Mouse (Mus musculus) heart, postnatal 36 days (tissue): Measurements from ENCODE around the gene Ccdc85c. TPM values are rescaled to one million over a fixed set of nuclear protein-coding genes. Genes with fewer than 3 reads are reported as not detected.

ENCODE experiments used
- DNase-seq, 2 experiments: peaks; one replicate each; pipeline ENCODE4 v3.0.0; 2021 to 2022
- intact Hi-C: fragments of 180-260 bp; cut with DNase I; formaldehyde crosslinking; loops from one replicate; pipeline ENCODE4 v1.15.1; 2025
- total RNA-seq, 2 experiments: library from RNA; stranded (reverse); gene quantifications; 2 replicates each; pipeline ENCODE4 v1.2.3; 2021

Ccdc85c gene
- total RNA-seq, 2 experiments from 2014 or later = 33.6 to 38.9 TPM

DNA sequence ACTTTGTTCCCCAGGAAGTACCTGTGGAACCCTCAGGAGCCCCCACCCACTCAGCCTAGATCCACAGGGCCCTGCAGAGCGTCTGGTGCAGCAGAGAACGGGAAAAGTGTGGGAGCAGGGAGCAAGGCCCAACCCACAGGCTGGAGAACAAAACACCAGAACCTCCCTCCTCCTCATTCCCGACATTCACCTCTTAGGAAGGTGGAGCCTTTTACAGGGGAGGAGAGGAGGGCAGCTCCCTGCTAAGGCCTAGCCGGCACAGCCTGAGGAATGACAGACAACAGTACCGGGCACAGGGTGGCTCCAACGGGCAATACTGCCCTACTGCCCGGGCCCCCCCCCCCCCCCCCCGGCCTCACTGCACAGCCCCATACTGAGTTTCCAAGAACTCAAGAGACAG is 51.9 kb downstream of the Ccdc85c start:
- no peak for DNase-seq
- intact Hi-C loops = no loop called here

DNA sequence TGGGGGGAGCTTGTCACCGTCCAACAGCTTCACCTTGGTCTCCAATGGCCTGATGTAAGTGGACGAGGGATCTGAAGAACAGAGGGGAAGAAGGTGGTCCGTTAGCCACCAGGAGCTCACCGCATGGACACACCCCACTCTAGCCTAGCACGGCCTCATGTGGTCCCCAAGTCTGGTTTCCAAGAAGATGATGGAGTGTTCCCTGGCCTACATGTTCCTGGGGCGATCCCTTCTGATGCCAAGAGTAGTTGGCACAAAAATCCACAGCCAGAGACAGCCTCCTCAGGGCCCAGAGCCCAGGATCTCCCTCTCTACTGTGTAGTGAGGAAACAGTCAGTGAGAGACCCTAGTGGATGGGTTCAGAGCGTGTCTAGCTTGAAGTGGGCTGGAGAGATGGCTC is 53.5 kb downstream of the Ccdc85c start:
- no peak for DNase-seq
- intact Hi-C loops = no loop called here

DNA sequence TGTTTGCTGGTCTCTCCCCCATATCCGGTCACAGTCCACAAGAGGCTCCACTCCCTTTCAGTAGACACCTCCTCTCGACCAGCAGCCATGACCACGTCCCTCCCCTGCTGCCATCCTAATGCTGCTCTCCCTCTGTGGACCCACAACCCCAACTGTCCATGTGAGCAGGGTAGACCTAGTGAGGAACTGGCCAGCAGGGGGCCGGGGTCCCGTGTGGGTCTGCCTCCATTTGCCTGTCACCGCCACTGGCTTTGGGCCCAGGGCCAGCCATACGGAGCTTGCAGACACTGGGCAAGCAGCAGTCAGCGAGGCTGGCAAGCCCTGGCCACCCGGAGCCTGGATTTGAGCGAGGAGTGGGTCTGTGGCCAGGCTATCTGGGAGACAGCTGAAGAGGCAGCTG is 54.0 kb downstream of the Ccdc85c start:
- intact Hi-C loops = no loop called here
- no peak for DNase-seq

DNA sequence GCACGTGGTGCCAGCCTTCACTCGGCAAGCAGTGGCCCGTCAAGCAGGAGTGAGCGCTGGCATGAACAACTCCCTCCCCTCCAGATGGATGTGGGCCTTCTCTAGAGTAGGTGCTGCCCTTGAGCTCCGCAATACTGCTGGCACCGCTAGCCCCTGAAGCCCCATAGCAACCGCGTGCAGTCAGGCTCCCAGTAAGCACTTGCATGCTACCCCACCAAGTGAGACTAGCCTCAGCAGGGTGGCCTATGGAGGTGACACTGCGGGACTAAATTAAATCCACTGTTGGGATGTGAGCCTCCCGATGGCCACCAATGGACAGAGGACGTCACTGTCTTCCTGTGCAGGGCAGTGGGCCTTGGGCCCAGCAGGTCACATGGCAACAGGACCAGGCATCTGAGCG is 54.6 kb downstream of the Ccdc85c start:
- no peak for DNase-seq
- intact Hi-C loops = no loop called here

DNA sequence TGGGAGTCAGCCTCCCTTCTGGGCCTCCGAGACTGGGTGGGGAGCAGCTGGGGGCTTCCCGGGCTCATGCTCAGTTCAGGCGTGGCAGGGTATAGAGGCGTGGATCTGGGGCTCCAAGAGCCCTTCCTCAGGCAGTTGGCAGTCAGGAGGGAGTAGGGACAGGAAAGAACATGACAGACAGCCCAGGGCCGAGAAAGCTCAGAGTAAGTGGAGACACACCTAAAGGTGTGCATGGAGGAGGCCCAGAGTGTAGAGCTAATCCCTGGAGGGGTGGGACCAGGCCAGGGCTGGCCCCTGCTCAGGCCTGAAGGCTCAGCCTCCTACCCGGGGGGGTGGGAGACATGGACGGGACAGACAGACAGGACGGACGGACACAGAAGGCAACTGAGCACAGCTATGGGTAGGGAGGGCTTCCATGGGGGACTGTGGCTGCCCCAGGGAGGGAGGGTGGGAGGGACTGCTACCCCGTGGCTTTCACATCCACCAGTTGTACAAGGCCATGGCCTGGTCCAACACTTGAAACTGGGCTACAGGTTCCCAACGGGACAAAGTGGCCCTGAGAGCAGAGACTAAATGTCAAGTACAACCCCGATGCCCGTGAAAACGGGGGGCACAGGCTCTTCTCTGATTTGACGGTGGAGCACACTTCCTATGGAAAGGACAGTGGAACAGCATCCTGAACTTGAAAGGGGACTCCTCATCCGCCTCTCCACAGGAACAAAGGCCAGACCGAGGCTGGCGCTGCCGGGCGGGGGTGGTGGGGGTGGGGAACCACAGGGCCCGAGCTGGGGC is 55.2 kb downstream of the Ccdc85c start:
- intact Hi-C loops = no loop called here
- no peak for DNase-seq

DNA sequence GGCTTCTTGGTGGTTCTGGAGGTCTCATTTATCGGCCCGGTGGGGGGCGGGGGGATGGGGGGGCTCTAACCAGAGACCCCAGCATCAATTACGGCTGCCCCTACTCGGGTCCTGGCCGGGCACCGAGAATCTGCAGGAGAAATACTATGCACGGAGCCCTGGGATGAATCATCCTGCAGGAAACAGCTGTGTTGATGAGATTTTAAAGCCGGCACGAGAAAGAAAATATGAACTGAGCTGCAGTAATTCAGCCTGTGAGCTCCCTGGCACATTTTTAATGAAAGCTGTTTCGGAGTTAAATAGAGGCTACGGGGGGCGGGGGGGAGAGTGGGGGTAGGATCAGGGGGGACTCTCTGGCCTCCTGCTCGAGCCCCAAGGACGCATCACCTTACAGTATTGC is 56.1 kb downstream of the Ccdc85c start:
- intact Hi-C loops = no loop called here
- no peak for DNase-seq

DNA sequence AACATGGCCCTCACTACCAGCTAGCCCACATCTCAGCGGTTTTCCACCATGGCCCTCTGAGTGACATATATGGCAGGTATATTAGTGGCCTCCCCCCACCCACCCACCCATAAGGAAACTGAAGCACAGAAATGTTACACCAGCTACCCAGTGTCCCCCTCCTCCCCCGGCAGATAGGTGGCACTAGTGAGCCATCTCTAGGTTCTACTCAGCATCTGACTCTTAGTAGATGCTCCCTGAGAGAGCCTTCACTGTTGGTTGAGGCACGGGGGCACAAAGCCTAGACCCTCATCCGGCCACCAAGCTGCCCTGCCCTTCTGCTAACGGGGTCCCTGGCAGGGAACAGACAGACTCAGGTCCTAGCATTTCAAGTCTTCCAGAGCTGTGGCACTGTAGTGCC is 57.7 kb downstream of the Ccdc85c start:
- peak; percentile 59 to 71 for DNase-seq

DNA sequence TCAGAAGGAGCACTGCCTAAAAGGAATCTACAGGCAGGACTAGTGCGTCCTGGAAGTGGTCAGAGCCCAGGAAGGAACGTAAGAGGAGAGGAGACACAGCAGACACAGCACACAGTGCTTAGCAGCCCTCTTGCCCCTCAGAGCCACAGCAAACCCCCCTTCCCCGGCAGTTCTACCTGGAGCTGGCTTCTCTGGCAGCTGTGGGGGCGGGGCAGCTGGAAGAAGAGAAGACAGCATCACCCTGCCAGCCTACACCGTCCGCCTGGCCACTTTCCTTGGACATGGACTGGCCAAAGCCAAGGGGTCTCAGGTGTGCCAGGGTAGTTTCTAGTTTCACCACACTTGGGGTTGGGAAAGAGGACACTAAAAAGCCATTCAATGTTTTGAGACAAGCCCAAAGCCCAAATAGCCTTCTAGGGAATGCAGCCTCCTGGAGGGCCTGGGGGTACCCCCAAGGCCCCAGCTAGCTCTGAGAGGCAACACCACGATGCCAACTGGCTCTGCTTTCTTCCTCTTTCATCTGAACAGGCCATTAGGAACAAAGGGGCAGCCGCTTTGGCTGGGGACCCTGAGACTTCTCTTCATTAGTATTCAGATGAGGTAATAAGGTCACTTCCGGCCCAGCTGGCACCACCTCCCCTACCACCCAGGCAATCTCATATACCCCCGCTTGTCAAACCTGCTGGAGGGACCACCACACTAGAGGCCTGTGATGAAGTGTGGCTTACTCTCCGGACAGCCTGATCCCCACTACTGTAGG is 58.4 kb downstream of the Ccdc85c start:
- no peak for DNase-seq
- intact Hi-C loops = loop anchor here (1.0 kb wide), 1 partner anchor 76 kb away; no protein-coding TSS in a partner anchor

More for the DNA sequence above, 57.7 kb downstream of the Ccdc85c start:
- intact Hi-C loops = loop anchor here (1.0 kb wide), 1 partner anchor 75 kb away; no protein-coding TSS in a partner anchor

DNA sequence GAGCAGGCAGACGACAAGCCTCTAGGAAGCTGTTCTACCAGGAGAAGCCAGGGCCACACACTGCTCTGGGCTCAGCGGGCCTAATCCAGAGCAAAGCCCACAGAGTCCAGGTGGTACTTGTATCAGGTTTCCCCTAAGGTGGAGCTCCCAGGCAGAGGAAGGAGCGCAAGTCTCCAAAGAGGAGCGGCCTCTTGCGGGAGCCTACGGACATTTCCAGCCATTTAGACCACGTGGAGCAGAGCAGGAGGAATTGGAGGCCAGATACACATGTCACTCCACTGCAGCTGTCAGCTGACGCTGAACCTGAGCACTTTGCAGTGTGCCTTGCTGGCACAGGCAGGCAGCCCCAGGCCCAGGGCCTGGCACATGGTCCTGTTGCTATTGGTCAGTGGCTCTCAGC is 60.1 kb downstream of the Ccdc85c start:
- intact Hi-C loops = no loop called here
- no peak for DNase-seq

DNA sequence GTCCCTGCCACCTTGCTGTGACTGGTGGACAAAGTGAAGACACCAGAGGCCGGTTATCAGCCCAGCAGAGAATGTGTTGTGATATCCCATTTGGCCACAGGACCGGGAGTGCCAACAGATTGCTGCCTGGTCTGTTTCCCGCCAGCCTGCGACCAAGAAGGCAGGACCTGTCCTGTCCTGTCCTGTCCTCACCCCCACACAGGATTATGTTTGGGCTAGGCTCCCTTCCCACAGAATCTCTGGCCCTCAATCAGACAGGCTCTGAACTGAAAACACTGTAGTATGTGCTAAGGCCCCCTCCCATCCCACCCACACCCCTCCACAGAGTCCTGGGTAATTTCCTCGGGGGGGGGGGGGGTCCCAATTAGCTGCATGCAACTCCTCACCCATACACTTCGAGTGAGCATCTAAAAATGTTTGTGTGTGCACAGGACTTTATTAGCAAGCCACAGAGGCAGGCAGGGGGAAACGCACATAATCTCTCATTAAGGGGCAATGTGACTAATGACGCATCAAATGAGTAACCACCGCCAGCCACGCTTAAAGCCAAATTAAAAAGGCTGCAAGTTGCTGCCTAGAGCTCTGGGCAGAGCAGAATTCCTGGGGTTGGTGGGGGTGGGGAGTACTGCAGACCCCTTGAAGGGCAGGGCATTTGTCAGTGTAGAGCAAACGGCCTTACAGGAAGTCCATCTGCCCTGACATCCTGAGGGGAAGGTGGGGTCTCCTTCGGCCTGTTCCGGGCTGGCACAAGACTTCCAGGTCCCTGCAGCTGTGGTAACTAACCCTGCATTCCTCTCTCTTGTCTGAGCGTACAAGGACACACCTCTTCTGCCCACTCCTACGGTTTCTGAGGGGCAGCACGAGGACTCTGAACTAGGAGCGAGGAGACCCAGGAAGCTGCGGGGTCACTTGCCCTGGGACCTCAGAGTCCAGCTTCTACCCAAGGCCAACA is 61.9 kb downstream of the Ccdc85c start:
- DNase-seq = no peak
- intact Hi-C loops = loop anchor here (5.0 kb wide), 1 partner anchor 209 kb away; no protein-coding TSS in a partner anchor

DNA sequence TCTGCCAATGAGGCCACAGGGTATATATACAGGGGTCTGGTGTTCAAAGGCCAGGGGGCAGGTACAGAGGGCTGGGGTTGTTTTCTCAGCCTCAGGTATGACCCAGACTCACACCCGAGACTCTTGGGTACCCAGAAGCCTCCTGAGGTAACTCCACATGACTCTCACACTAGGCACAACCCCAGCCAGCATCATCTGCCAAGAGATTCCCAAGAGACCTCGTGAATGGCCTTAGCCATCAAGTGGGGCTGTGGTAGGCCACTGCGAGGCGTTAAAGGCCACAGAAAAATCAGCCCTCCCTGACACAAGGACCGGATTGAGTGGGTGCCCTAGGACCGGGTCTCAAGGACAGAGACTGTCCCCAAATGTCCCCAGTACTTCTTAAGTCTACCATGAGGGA is 62.7 kb downstream of the Ccdc85c start:
- intact Hi-C loops = loop anchor here (5.0 kb wide), 1 partner anchor 210 kb away; no protein-coding TSS in a partner anchor
- DNase-seq = no peak

DNA sequence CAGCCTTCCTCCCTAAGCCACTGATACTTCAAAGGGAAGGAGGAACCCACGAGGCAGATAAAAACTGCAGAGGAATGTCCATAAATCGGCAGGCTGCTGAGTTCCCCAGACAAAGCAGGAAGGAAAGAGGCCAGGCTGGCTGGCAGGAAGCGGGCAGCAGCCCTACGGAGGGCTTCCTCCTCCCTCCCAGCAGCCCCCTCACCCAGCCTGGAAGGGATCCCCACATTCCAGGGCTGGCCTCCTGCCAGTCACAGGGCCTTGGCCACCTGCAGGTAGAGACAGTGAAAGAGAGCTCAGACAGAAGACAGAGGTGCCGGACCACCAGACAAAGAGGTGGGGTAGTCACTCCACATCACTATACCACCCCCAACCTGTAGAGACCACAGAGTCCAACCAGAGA is 63.2 kb downstream of the Ccdc85c start:
- intact Hi-C loops = loop anchor here (5.0 kb wide), 1 partner anchor 210 kb away; no protein-coding TSS in a partner anchor
- no peak for DNase-seq

DNA sequence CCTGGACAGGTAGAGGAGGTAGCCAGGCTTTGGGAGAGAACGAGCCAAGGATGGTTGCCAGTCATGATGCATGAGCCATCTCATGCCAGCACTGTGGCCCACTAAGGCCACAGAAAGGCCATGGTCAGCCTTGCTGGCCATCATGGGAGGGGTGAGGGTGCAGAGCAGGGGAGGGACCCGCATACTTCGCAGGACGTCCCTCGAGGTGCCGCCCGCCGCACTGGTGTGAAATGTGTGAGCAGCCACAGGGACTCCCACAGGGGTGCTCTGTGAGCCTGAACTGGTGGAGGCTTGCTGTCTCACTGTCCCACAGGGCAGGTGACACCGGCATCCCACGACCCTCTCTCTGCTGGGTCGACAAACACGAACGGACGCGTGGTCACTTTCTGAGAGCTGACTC is 64.6 kb downstream of the Ccdc85c start:
- DNase-seq = no peak
- intact Hi-C loops = loop anchor here (5.0 kb wide), 1 partner anchor 212 kb away; no protein-coding TSS in a partner anchor

DNA sequence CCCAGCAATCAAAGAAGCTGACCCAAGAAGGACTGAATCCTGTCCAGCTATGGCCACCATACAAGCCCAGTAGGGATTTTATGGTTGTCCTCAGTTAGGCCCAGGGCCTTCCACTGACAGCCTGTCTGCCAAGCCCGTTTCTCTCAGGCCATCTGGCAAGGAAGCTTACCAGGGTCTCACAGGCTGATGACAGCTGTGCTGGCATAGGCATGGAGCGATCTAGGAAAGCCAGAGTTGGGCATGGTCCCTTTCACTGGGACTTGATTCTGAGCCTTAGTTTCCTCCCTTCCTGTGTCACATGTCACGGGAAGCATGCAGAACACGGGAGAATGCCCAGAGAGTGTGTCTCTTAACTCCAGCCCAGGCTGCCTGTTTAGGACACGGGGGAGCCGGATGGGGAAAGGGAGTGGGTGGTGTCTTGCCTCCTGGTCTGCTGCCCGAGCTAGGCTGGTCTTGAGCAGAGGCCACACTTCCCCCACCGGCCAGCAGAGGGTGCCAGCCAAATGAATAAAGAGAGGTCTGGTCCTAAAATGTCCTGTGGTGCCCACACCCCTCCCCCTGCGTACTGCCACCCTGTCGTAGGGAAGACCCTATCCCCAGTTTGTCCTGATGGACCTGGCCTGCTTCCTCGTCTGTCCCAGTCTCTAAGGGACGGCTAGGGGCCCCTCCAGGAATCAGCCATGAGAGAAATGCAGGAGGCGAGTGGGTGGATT is 66.3 kb downstream of the Ccdc85c start:
- DNase-seq = peak; percentile 80 to 81
- intact Hi-C loops = loop anchor here (1.0 to 5.0 kb wide), 3 partner anchors 84 to 303 kb away; no protein-coding TSS in a partner anchor

DNA sequence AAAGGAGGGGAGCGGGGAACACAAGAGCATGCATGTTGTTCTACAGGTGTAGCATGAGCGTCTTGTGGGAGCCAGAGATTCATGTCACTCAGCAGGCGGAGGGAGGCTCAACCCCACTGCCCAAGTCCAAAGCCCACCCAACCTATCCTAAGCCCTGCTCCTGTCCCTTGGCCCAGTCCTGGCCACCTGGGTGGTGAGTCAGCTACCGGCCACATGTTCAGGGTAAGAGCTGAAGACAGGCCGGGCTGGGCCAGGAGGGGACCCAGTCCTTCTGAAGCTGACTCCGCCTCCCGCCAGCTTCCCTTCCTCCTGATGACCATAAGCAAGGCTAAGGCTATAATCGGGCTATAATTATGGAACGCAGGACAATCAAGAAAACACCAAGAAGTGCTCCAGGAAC is 67.0 kb downstream of the Ccdc85c start:
- intact Hi-C loops = loop anchor here (5.0 kb wide), 2 partner anchors 284 to 304 kb away; no protein-coding TSS in a partner anchor
- DNase-seq = no peak

DNA sequence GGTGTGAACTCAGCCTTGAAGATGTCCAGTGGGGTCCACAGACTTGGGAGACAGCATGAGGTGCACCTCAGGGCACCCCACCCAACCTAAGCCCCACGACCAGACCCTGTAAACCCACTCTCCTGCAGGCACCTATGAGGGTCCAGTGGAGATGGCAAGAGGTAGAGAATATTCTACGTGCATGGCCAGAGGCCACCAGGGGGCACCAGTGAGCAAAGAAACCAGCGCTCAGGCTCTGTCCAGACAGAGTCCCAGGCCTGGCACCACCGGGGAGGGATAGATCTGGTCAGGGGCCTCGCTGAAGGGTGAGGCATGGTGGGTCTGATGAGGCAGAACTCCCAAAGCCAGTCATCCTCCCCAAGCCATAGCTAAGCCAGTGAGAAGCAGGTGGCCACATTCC is 68.6 kb downstream of the Ccdc85c start:
- DNase-seq = peak; percentile 76 to 86
- intact Hi-C loops = loop anchor here (5.0 kb wide), 2 partner anchors 286 to 306 kb away; no protein-coding TSS in a partner anchor

DNA sequence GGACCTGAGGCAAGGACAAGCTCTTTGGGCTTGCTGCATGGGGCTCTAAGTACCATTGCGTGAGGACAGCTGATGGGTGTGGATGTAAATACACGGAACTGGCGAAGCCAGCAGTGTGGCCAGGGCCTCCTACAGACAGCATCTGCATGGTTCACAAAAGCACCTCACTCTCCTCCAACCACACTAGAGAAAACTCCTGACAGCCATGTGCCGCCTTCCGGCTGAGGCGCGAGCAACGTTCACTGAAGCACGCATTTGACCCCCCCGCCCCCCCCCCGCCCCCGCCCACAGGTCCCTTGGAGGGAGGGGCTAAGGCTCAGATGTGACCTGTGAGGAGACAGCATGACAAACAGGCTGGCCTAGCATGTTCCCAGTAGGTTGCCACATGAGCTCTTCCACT is 70.2 kb downstream of the Ccdc85c start:
- DNase-seq = no peak
- intact Hi-C loops = loop anchor here (5.0 kb wide), 2 partner anchors 287 to 307 kb away; no protein-coding TSS in a partner anchor

DNA sequence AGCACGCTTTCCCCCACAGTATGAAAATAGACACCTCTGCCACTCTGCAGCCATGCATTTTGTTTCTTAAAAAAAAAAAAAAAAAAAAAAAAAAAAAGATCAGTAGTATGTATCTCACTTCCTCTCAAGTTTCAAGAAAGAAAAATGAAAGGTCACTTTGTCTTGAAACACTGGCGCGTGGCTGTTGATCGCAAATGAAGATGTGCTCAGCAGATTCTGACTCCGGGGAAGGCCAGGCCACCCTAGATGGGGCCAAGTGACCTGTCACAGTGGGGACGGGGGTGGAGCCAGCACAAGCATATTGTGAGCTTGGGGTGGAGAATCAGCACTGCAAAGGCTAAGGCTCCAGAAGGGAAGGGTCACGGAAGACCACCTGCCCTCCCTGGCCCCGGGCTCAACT is 71.3 kb downstream of the Ccdc85c start:
- intact Hi-C loops = no loop called here
- no peak for DNase-seq

DNA sequence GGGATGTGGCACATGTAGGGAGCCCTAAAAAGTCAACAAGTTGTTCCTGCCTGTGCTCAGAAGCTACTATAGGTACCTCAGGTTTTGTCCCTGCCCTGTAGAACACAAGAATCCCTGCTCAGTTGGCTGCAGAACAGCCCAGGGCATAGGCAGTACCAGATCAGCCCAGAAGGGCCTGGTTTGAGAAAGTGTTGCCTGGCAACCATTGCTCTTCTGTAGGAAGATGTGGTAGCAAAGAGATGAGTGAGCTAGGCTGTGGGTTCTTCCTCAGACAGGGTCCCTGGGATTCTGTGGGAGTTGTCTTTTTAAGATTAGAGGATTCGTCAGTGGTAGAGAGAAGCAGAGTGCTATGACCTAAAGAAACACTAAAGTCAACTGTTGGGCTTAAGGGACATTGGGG is 75.1 kb downstream of the Ccdc85c start:
- intact Hi-C loops = no loop called here
- DNase-seq = no peak

DNA sequence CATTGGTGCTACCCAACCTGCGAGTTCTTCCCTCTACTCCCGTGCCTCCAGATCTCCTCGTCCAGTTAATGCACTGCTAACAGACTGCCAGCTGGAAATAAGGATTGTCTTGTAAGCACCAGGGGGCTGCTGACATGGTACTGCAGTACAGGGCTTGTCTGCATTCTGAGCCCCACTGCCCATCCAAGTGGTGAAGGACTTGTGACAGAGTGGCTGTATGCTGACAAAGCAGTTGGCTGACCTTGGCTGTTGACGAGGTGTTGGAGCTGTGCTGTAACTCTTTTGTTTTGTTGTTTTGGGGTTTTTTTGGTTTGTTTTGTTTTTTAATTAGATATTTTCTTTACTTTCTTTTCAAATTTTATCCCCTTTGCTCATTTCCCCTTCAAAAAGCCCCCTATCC is 76.8 kb downstream of the Ccdc85c start:
- intact Hi-C loops = no loop called here
- no peak for DNase-seq
